Mouse (Mus musculus): ENCODE data around the gene Sfn.

DNA sequence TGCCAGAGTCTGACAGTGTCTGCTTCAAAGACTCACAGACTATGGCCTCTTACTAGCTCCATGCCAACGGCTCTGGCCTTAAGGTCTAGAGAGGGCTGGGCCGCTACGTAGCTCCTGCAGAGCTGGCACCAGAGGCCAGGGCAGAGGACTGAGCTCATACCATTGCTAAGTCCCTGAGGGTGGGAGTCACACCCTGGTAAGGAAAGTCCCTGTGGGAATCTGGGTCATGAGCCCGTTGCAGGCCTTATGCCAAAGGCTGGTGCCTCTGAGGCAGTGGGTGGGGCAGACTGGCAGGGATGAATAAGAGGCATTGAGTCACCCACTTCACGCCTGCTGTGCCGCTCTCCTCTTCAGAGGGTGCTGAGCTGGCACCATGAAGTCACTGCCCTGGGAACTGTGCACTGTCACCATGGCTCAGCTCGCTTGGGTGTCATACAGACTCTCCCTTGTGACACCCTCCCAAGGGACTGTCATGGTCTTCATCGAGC, 12.3 kb upstream of the Sfn start:
- TF ChIP-seq CTCF (IDR thresholded peaks at IDR 0.05; ENCODE audit: low read depth, low read length) (no peak), POLR2A (IDR thresholded peaks at IDR 0.05; ENCODE audit: extremely low read depth, insufficient read depth, low read length) (no peak)

All from liver, adult 2 months (tissue).